ENCODE assay signal across 17 mouse cellular contexts in genomic region chr19:43600545-43601331, GRCm38 (mm10). TPM values are rescaled to one million over a fixed set of nuclear protein-coding genes. Genes with fewer than 3 reads are reported as not detected.
DNase-seq lines count a peak whose midpoint lies in the region; ATAC-seq and TF ChIP-seq lines count a peak whose summit lies in the region.
"Had no signal": no experiment of that assay in that cellular context is flagged by ENCODE, and none has a peak within 500 bp of the region (broad histone marks: within the 10 kb centered on the region; RNA-seq: fewer than 3 reads in every experiment).

No protein-coding gene starts in this region.

- no peak for ATAC-seq in kidney, embryonic 14.5 days (ENCODE audit: low FRiP score, low TSS enrichment)
- no peak for ATAC-seq in intestine, postnatal 0 days
- ATAC-seq: activated CD4-positive, CD25-positive, alpha-beta regulatory T cell, adult 4 months; CD4-positive, CD25-positive, alpha-beta regulatory T cell, adult 4 months had no signal

- no peaks in the 10 kb centered on the region for H3K79me2 ChIP-seq in heart, adult 2 months (replicated peaks; ENCODE audit: control insufficient read depth, insufficient read depth, low read length)

- peak; percentile 46 for DNase-seq in kidney, adult 18-20 months
- no peak for DNase-seq in spleen, adult 2 months (ENCODE audit: low read depth in 1 of 2, low spot score in 2 of 2)
- DNase-seq in spleen, adult 18-20 months: no peak
- DNase-seq in gastrocnemius, postnatal 4 days (ENCODE audit: low spot score in 2 of 2): no peak
- DNase-seq in heart, adult 2 months: no peak
- DNase-seq: heart, postnatal 14 days; thymus, postnatal 4 days had no signal

- TF ChIP-seq POLR2A in spleen, adult 2 months (IDR thresholded peaks at IDR 0.05; ENCODE audit: low read depth, low read length): no peak
- TF ChIP-seq POLR2A in small intestine, adult 2 months (IDR thresholded peaks at IDR 0.05; ENCODE audit: low read depth, low read length): no peak
- no peak for TF ChIP-seq POLR2A in heart, adult 2 months (IDR thresholded peaks at IDR 0.05; ENCODE audit: insufficient read depth, low read depth, low read length)

- H3K27ac ChIP-seq in kidney, embryonic 14.5 days (ENCODE audit: low read depth, low read length): no peak overlapping the region
- peak overlapping the region; percentile 14; the same call in 1 of the 2 replicates for H3K27ac ChIP-seq in spleen, adult 2 months (ENCODE audit: insufficient read depth, low read length)
- H3K27ac ChIP-seq in intestine, postnatal 0 days (ENCODE audit: low read depth, low read length): peak overlapping the region; percentile 22; the same call in 1 of the 2 replicates
- H3K27ac ChIP-seq in small intestine, adult 2 months (ENCODE audit: insufficient read depth, low read depth, low read length): no peak overlapping the region
- H3K27ac ChIP-seq in heart, adult 2 months: no peak overlapping the region
- H3K27ac ChIP-seq: embryonic facial prominence, embryonic 13.5 days; macrophage had no signal

- intact Hi-C loops in heart, adult 2 months (cut with DNase I): no loop called here

- 1% methylated on average over 33 of the region's 33 CpGs for WGBS in kidney, embryonic 14.5 days
- WGBS in spleen, adult 2 months: 41% methylated on average over 33 of the region's 33 CpGs
- WGBS in intestine, postnatal 0 days: 19% methylated on average over 33 of the region's 33 CpGs
- 15% methylated on average over 33 of the region's 33 CpGs for WGBS in small intestine, adult 2 months
- WGBS in heart, adult 2 months: 9% methylated on average over 33 of the region's 33 CpGs

- H3K36me3 ChIP-seq in kidney, embryonic 14.5 days (ENCODE audit: control insufficient read depth, insufficient read depth, low read length): no peaks in the 10 kb centered on the region
- H3K36me3 ChIP-seq in spleen, adult 2 months (ENCODE audit: control insufficient read depth, insufficient read depth, low read length): no peaks in the 10 kb centered on the region
- H3K36me3 ChIP-seq in intestine, postnatal 0 days (ENCODE audit: control insufficient read depth, insufficient read depth): no peaks in the 10 kb centered on the region
- no peaks in the 10 kb centered on the region for H3K36me3 ChIP-seq in small intestine, adult 2 months (ENCODE audit: control insufficient read depth, insufficient read depth, low read length)
- no peaks in the 10 kb centered on the region for H3K36me3 ChIP-seq in heart, adult 2 months (ENCODE audit: control insufficient read depth, insufficient read depth, low read length)
- H3K36me3 ChIP-seq: embryonic facial prominence, embryonic 13.5 days had no signal

- no peaks in the 10 kb centered on the region for H3K9me3 ChIP-seq in kidney, embryonic 14.5 days (ENCODE audit: control insufficient read depth, low read length)
- no peaks in the 10 kb centered on the region for H3K9me3 ChIP-seq in intestine, postnatal 0 days (ENCODE audit: control insufficient read depth)
- H3K9me3 ChIP-seq: embryonic facial prominence, embryonic 13.5 days had no signal

- TF ChIP-seq CTCF in spleen, adult 2 months (IDR thresholded peaks at IDR 0.05; ENCODE audit: extremely low read depth, insufficient read depth, insufficient read length, insufficient replicate concordance): no peak
- TF ChIP-seq CTCF in intestine, postnatal 0 days (IDR thresholded peaks at IDR 0.05; ENCODE audit: low read depth): no peak
- no peak for TF ChIP-seq CTCF in small intestine, adult 2 months (IDR thresholded peaks at IDR 0.05; ENCODE audit: extremely low read depth, insufficient read length, insufficient replicate concordance, low read depth, low read length)
- TF ChIP-seq CTCF in heart, adult 2 months (IDR thresholded peaks at IDR 0.05): no peak

- H3K4me3 ChIP-seq in kidney, embryonic 14.5 days (ENCODE audit: low read length): no peak overlapping the region
- H3K4me3 ChIP-seq in spleen, adult 2 months (ENCODE audit: extremely low read depth, insufficient read depth, insufficient read length): no peak overlapping the region
- no peak overlapping the region for H3K4me3 ChIP-seq in intestine, postnatal 0 days (ENCODE audit: low read depth, low read length)
- 0 out of 2 replicates have a peak overlapping the region, but pooled peaks have one; percentile 3 for H3K4me3 ChIP-seq in small intestine, adult 2 months (ENCODE audit: low read depth, low read length)
- H3K4me3 ChIP-seq in heart, adult 2 months: no peak overlapping the region
- H3K4me3 ChIP-seq: embryonic facial prominence, embryonic 13.5 days had no signal

- no peak overlapping the region for H3K4me2 ChIP-seq in kidney, embryonic 14.5 days (replicated peaks; ENCODE audit: low read depth, low read length)
- peak overlapping the region; percentile 40 for H3K4me2 ChIP-seq in intestine, postnatal 0 days (replicated peaks; ENCODE audit: low read depth)
- H3K4me2 ChIP-seq: embryonic facial prominence, embryonic 13.5 days; lung, embryonic 14.5 days had no signal

- TF ChIP-seq EP300 in heart, adult 2 months (IDR thresholded peaks at IDR 0.05; ENCODE audit: insufficient read depth, low read depth, low read length): no peak

- H3K27me3 ChIP-seq in kidney, embryonic 14.5 days (ENCODE audit: control insufficient read depth, insufficient read depth, low read length): peaks cover 99% of the 10 kb centered on the region
- H3K27me3 ChIP-seq in spleen, adult 2 months (ENCODE audit: control insufficient read depth, insufficient read depth, low read length): peaks cover 14% of the 10 kb centered on the region
- peaks cover 94% of the 10 kb centered on the region for H3K27me3 ChIP-seq in intestine, postnatal 0 days (replicated peaks; ENCODE audit: control insufficient read depth, insufficient read depth, low read length)
- H3K27me3 ChIP-seq in small intestine, adult 2 months (ENCODE audit: control insufficient read depth, insufficient read depth, low read length): peaks cover 74% of the 10 kb centered on the region
- peaks cover 29% of the 10 kb centered on the region for H3K27me3 ChIP-seq in heart, adult 2 months (ENCODE audit: control insufficient read depth, insufficient read depth, low read length)

- H3K4me1 ChIP-seq in kidney, embryonic 14.5 days (ENCODE audit: control insufficient read depth, insufficient read depth, low read length): peaks cover 8% of the 10 kb centered on the region
- H3K4me1 ChIP-seq in spleen, adult 2 months (ENCODE audit: control insufficient read depth, insufficient read depth, insufficient read length): no peaks in the 10 kb centered on the region
- H3K4me1 ChIP-seq in intestine, postnatal 0 days (replicated peaks; ENCODE audit: control insufficient read depth, insufficient read depth, low read length): 0 out of 2 replicates have a peak, but pooled peaks cover 3% of the 10 kb centered on the region
- 0 out of 2 replicates have a peak, but pooled peaks cover 2% of the 10 kb centered on the region for H3K4me1 ChIP-seq in small intestine, adult 2 months (ENCODE audit: control insufficient read depth, insufficient read depth, insufficient read length, low read length)
- H3K4me1 ChIP-seq in heart, adult 2 months (ENCODE audit: control insufficient read depth, insufficient read depth, low read length): no peaks in the 10 kb centered on the region

- no peak overlapping the region for H3K9ac ChIP-seq in kidney, embryonic 14.5 days (ENCODE audit: low read depth, low read length)
- no peak overlapping the region for H3K9ac ChIP-seq in intestine, postnatal 0 days (ENCODE audit: low read depth, low read length)
- H3K9ac ChIP-seq in heart, adult 2 months (ENCODE audit: low read depth, low read length): no peak overlapping the region
- H3K9ac ChIP-seq: embryonic facial prominence, embryonic 13.5 days; lung, embryonic 14.5 days had no signal

RNA-seq across cellular contexts. Expression of gene Nkx2-3, which starts 11.4 kb away (rescaled TPM):
- 0.14 TPM in 1 of 2 replicates, not detected in the other for polyA plus RNA-seq in kidney, embryonic 14.5 days (2014; fragmentation: Nextera tagmentation; extraction: Ambion mirVana)
- 7.4 and 11.6 TPM in 2 replicates for polyA plus RNA-seq in spleen, adult 2 months (2012; rRNA removed)
- 54.3 and 56.9 TPM in 2 replicates for polyA plus RNA-seq in intestine, postnatal 0 days (2015; fragmentation: Nextera tagmentation; extraction: Ambion mirVana)
- polyA plus RNA-seq in small intestine, adult 2 months (2012; rRNA removed): 12.3 and 24.9 TPM in 2 replicates
- not detected for total RNA-seq in gastrocnemius, postnatal 4 days (2021)
- not detected for total RNA-seq in heart, adult 2 months (2021)
- polyA plus RNA-seq in heart, adult 2 months (2012; rRNA removed): not detected in 2 replicates
- total RNA-seq: heart, postnatal 14 days had no signal
- polyA plus RNA-seq: activated CD4-positive, CD25-positive, alpha-beta regulatory T cell, adult 4 months; CD4-positive, CD25-positive, alpha-beta regulatory T cell, adult 4 months; lung, embryonic 14.5 days; macrophage; midbrain, postnatal 0 days; neural tube, embryonic 14.5 days had no signal

Comparison
In these comparisons a context has a peak if more than half of its experiments do, and no peak if none do; other contexts are left out.
1. H3K27ac ChIP-seq: peak in spleen, adult 2 months (single experiment) and intestine, postnatal 0 days (single experiment); none in kidney, embryonic 14.5 days (single experiment), small intestine, adult 2 months (single experiment) and heart, adult 2 months (single experiment).